Mouse (Mus musculus) embryonic fibroblast, embryonic 13.5 days (primary cell): ENCODE results near the gene Epn1.

Source experiments
- CTCF ChIP-seq: IDR thresholded peaks from 2 replicates; pipeline ENCODE4 v1.5.1; 2011; ENCODE audit warnings: mild to moderate bottlenecking, control low read depth, low read length, moderate library complexity, borderline replicate concordance; ENCODE audit not compliant: insufficient read depth
- POLR2A ChIP-seq: IDR thresholded peaks from 2 replicates; pipeline ENCODE4 v1.6.1; 2011; ENCODE audit warnings: low read depth, mild to moderate bottlenecking, control low read depth, low read length, moderate library complexity

DNA sequence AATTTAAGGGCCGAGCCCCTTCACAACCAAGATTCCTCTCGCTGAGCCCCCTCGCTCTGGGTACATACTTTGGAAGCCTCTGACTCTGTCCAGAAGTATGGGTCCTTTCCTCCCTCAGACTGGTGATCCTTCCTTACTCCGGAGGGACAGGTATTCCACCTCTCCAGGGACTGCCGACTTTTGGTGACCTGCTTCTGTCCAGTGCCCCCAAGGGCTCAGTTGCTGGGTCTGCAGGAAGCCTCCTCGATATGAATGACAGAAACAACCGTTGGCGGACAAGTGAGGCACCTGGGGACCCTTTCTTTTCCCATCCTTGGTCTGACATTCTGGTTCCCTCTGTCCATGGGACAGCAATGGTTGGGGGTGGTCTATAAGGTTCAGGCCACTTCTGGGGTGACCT is 22.7 kb upstream of the Epn1 start:
- no peak for TF ChIP-seq CTCF
- no peak for TF ChIP-seq POLR2A
